Mouse (Mus musculus): ENCODE measurements around the gene Sod3. TPM values are rescaled to one million over a fixed set of nuclear protein-coding genes. Genes with fewer than 3 reads are reported as not detected.

Sod3 gene
- polyA plus RNA-seq, 1 experiment from 2014 or later: 0.38 TPM

DNA sequence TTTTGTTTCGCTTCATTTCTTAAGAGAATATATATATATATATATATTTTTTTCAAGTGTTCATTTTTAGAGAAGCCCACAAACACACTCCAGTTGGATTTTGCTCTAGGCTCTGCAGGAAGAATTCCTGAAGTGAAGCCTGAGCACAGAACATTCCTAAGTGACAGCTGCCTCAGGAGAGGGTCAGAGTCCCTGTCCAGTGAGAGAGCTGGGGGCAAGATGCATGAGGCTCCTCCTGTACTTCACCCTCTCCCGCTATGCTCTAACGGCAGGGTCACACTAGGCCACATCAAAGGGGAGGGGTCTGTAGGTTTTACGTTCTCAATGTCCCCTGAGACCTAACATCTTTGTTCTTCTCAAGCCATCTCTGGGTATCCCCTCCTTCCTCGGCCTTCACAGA lies 930 bp downstream of the Sod3 start:
- Histone ChIP-seq H3K4me2 (ENCODE audit: low read depth, low read length) (no peak overlapping the region), H3K27me3 (ENCODE audit: control insufficient read depth, insufficient read depth, low read length) (no peaks in the 10 kb centered on the region), H3K4me3 (ENCODE audit: low read depth, low read length) (no peak overlapping the region), H3K9ac (replicated peaks; ENCODE audit: low read length) (no peak overlapping the region), H3K9me3 (replicated peaks; ENCODE audit: control insufficient read depth, low read length) (no peaks in the 10 kb centered on the region), H3K27ac (replicated peaks; ENCODE audit: low read depth, low read length) (no peak overlapping the region), H3K4me1 (ENCODE audit: control insufficient read depth, insufficient read depth, low read length) (no peaks in the 10 kb centered on the region), H3K36me3 (replicated peaks; ENCODE audit: control insufficient read depth, insufficient read depth, low read depth, low read length) (no peaks in the 10 kb centered on the region)
- ATAC-seq (replicated peaks; ENCODE audit: insufficient number of reproducible peaks, low FRiP score, low TSS enrichment, low read depth) (no peak), DNase-seq (ENCODE audit: low spot score) (no peak)
- 41% methylated on average over 5 of the region's 5 CpGs for WGBS

DNA sequence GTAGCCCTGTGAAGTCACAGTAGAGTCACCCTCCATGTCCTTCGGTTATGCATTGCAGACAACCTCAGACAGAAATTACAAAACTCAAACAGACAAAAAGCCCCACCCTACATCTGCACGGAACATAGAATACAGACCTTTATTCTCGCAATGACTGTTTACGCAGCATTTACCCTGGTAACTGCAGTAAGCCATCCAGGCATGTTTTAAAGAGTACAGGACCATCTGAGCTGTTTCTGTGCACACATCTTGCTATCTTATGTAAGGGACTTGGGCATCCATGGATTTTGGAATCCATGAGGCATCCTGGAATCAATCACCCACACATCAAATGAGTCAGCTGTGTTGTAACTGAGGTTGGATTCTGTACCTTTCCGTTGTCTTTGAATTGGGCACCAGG lies 2.3 kb downstream of the Sod3 start:
- ATAC-seq (replicated peaks; ENCODE audit: insufficient number of reproducible peaks, low FRiP score, low TSS enrichment, low read depth): no peak
- Histone ChIP-seq H3K4me1 (ENCODE audit: control insufficient read depth, insufficient read depth, low read length) (no peaks in the 10 kb centered on the region), H3K9me3 (replicated peaks; ENCODE audit: control insufficient read depth, low read length) (no peaks in the 10 kb centered on the region), H3K27me3 (ENCODE audit: control insufficient read depth, insufficient read depth, low read length) (no peaks in the 10 kb centered on the region), H3K36me3 (replicated peaks; ENCODE audit: control insufficient read depth, insufficient read depth, low read depth, low read length) (no peaks in the 10 kb centered on the region), H3K4me3 (ENCODE audit: low read depth, low read length) (no peak overlapping the region), H3K9ac (replicated peaks; ENCODE audit: low read length) (no peak overlapping the region), H3K27ac (replicated peaks; ENCODE audit: low read depth, low read length) (no peak overlapping the region), H3K4me2 (ENCODE audit: low read depth, low read length) (no peak overlapping the region)
- no peak for DNase-seq (ENCODE audit: low spot score)
- 91% methylated on average over 5 of the region's 5 CpGs for WGBS

DNA sequence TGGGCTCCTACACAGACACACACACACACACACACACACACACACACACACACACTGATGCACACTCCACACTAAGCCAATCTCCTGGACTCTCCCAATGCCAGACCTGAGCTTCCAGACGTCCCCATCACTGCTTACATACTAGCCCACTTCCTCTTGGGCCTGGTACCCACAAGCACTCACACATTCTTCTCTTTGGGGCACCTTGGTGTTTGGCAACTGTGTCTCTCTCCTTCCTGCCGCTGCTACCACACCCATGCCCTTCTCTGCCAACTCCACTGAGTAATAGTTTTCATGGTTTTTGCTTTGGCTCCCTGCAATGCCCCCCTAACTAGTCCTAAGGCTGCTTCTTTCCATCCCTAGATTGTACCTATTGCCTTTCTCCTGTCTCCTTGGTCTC lies 3.1 kb downstream of the Sod3 start:
- Histone ChIP-seq H3K9me3 (replicated peaks; ENCODE audit: control insufficient read depth, low read length) (no peaks in the 10 kb centered on the region), H3K9ac (replicated peaks; ENCODE audit: low read length) (no peak overlapping the region), H3K4me2 (ENCODE audit: low read depth, low read length) (no peak overlapping the region), H3K27ac (replicated peaks; ENCODE audit: low read depth, low read length) (no peak overlapping the region), H3K27me3 (ENCODE audit: control insufficient read depth, insufficient read depth, low read length) (no peaks in the 10 kb centered on the region), H3K4me1 (ENCODE audit: control insufficient read depth, insufficient read depth, low read length) (no peaks in the 10 kb centered on the region), H3K4me3 (ENCODE audit: low read depth, low read length) (no peak overlapping the region), H3K36me3 (replicated peaks; ENCODE audit: control insufficient read depth, insufficient read depth, low read depth, low read length) (no peaks in the 10 kb centered on the region)
- no peak for ATAC-seq (replicated peaks; ENCODE audit: insufficient number of reproducible peaks, low FRiP score, low TSS enrichment, low read depth)
- DNase-seq (ENCODE audit: low spot score): no peak
- WGBS: 56% methylated on average over 2 of the region's 2 CpGs

DNA sequence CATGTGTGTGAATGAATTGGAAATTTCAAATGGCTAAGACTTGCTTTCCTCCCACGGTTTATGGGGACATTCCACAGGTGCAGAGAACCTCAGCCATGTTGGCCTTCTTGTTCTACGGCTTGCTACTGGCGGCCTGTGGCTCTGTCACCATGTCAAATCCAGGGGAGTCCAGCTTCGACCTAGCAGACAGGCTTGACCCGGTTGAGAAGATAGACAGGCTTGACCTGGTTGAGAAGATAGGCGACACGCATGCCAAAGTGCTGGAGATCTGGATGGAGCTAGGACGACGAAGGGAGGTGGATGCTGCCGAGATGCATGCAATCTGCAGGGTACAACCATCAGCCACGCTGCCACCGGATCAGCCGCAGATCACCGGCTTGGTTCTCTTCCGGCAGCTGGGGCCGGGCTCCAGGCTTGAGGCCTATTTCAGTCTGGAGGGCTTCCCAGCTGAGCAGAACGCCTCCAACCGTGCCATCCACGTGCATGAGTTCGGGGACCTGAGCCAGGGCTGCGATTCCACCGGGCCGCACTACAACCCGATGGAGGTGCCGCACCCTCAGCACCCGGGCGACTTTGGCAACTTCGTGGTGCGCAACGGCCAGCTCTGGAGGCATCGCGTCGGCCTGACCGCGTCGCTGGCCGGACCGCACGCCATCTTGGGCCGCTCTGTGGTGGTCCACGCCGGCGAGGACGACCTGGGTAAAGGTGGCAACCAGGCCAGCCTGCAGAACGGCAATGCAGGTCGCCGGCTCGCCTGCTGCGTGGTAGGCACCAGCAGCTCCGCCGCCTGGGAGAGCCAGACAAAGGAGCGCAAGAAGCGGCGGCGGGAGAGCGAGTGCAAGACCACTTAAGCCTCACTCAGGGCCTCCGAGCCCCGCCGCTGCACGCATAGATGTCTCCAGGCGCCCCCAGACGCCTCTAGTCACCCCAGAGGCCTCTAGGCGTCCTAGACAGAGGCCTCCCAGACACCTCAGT lies 4.6 kb downstream of the Sod3 start:
- peak; percentile 29; the same call in 1 of the 2 replicates for ATAC-seq (replicated peaks; ENCODE audit: insufficient number of reproducible peaks, low FRiP score, low TSS enrichment, low read depth)
- 48% methylated on average over 61 of the region's 63 CpGs for WGBS

DNA sequence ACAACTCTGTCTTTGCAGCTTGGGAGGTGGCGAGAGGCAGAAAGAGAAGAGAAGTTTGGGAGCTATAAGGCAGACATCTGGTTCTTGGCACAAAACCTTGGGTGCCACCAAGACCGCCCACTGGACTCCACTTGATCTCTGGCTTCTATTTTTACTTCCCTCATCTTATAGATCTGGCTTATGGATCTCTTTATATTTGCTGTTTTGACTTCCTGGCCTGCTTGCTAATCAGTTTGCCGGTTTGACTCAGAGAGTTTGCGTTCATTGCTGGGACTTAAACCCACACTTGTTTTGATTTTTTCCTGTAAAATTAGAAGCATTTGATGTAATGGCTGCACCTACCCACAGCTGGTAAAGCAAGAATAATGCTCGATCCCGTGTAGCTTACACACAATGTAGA lies 7.3 kb downstream of the Sod3 start:
- no peaks in the 10 kb centered on the region for H3K36me3 ChIP-seq (replicated peaks; ENCODE audit: control insufficient read depth, insufficient read depth, low read depth, low read length)
- H3K4me2 ChIP-seq (ENCODE audit: low read depth, low read length): no peak overlapping the region
- DNase-seq (ENCODE audit: low spot score) (no peak), ATAC-seq (replicated peaks; ENCODE audit: insufficient number of reproducible peaks, low FRiP score, low TSS enrichment, low read depth) (no peak)
- no peaks in the 10 kb centered on the region for H3K27me3 ChIP-seq (ENCODE audit: control insufficient read depth, insufficient read depth, low read length)
- no peaks in the 10 kb centered on the region for H3K9me3 ChIP-seq (replicated peaks; ENCODE audit: control insufficient read depth, low read length)
- 86% methylated on average over 6 of the region's 6 CpGs for WGBS
- no peaks in the 10 kb centered on the region for H3K4me1 ChIP-seq (ENCODE audit: control insufficient read depth, insufficient read depth, low read length)
- H3K27ac ChIP-seq (replicated peaks; ENCODE audit: low read depth, low read length): no peak overlapping the region
- H3K9ac ChIP-seq (replicated peaks; ENCODE audit: low read length): no peak overlapping the region
- H3K4me3 ChIP-seq (ENCODE audit: low read depth, low read length): no peak overlapping the region

More for the DNA sequence above, 4.6 kb downstream of the Sod3 start:
- no peaks in the 10 kb centered on the region for H3K36me3 ChIP-seq (replicated peaks; ENCODE audit: control insufficient read depth, insufficient read depth, low read depth, low read length)
- DNase-seq (ENCODE audit: low spot score): peak; percentile 21
- H3K4me1 ChIP-seq (ENCODE audit: control insufficient read depth, insufficient read depth, low read length): no peaks in the 10 kb centered on the region
- peak overlapping the region; percentile 8 for H3K4me2 ChIP-seq (ENCODE audit: low read depth, low read length)
- no peaks in the 10 kb centered on the region for H3K27me3 ChIP-seq (ENCODE audit: control insufficient read depth, insufficient read depth, low read length)
- H3K9me3 ChIP-seq (replicated peaks; ENCODE audit: control insufficient read depth, low read length): no peaks in the 10 kb centered on the region
- H3K27ac ChIP-seq (replicated peaks; ENCODE audit: low read depth, low read length): no peak overlapping the region
- H3K4me3 ChIP-seq (ENCODE audit: low read depth, low read length): peak overlapping the region; percentile 0; the same call in 1 of the 2 replicates
- H3K9ac ChIP-seq (replicated peaks; ENCODE audit: low read length): peak overlapping the region; percentile 64

DNA sequence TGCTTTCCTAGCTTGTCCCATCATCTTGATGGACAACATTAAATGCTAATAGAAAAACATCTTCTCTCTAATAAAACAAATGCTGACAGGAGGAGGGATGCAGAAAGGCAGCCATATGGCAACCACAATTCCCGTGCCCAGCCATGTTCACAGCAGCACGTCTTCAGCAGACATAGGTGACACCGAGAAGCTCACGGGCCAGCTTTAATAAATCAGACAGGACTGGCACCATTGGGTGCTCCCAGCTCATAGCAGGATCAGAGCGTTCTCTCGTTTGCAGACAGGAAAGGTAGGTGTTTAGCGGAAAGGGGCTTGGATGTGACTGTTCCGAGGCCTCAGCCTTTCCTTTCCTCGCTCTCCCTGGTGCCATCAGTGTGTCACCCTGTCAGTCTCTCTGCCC lies 12.3 kb downstream of the Sod3 start:
- no peak overlapping the region for H3K4me3 ChIP-seq (ENCODE audit: low read depth, low read length)
- no peak for DNase-seq (ENCODE audit: low spot score)
- no peaks in the 10 kb centered on the region for H3K9me3 ChIP-seq (replicated peaks; ENCODE audit: control insufficient read depth, low read length)
- no peaks in the 10 kb centered on the region for H3K4me1 ChIP-seq (ENCODE audit: control insufficient read depth, insufficient read depth, low read length)
- 84% methylated on average over 9 of the region's 9 CpGs for WGBS
- no peaks in the 10 kb centered on the region for H3K36me3 ChIP-seq (replicated peaks; ENCODE audit: control insufficient read depth, insufficient read depth, low read depth, low read length)
- H3K9ac ChIP-seq (replicated peaks; ENCODE audit: low read length): no peak overlapping the region
- H3K4me2 ChIP-seq (ENCODE audit: low read depth, low read length): no peak overlapping the region
- no peak overlapping the region for H3K27ac ChIP-seq (replicated peaks; ENCODE audit: low read depth, low read length)
- H3K27me3 ChIP-seq (ENCODE audit: control insufficient read depth, insufficient read depth, low read length): no peaks in the 10 kb centered on the region
- ATAC-seq (replicated peaks; ENCODE audit: insufficient number of reproducible peaks, low FRiP score, low TSS enrichment, low read depth): no peak

DNA sequence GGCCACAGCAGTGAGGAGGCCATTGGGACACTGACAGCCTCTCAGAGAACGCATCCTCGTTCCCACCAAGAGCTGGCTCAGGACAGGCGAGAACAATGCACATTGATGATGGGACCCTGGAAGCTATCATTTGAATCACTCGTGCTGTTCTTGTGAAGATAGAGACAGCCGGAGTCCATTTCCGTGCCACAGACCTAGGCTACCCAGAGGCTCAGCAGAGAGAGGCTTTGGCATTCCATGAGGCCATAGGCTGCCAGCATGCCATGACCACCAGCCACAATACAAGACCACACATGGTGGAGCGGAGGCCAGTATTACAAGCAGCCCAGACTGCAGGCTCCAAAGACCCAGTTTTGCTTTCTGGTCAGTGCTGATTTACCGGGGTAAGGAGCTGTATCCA lies 19.2 kb downstream of the Sod3 start:
- H3K4me2 ChIP-seq (ENCODE audit: low read depth, low read length): no peak overlapping the region
- DNase-seq (ENCODE audit: low spot score) (no peak), ATAC-seq (replicated peaks; ENCODE audit: insufficient number of reproducible peaks, low FRiP score, low TSS enrichment, low read depth) (no peak)
- H3K27me3 ChIP-seq (ENCODE audit: control insufficient read depth, insufficient read depth, low read length): no peaks in the 10 kb centered on the region
- no peak overlapping the region for H3K27ac ChIP-seq (replicated peaks; ENCODE audit: low read depth, low read length)
- H3K9me3 ChIP-seq (replicated peaks; ENCODE audit: control insufficient read depth, low read length): no peaks in the 10 kb centered on the region
- H3K9ac ChIP-seq (replicated peaks; ENCODE audit: low read length): no peak overlapping the region
- H3K4me3 ChIP-seq (ENCODE audit: low read depth, low read length): no peak overlapping the region
- no peaks in the 10 kb centered on the region for H3K4me1 ChIP-seq (ENCODE audit: control insufficient read depth, insufficient read depth, low read length)
- WGBS: 80% methylated on average over 8 of the region's 8 CpGs
- no peaks in the 10 kb centered on the region for H3K36me3 ChIP-seq (replicated peaks; ENCODE audit: control insufficient read depth, insufficient read depth, low read depth, low read length)

DNA sequence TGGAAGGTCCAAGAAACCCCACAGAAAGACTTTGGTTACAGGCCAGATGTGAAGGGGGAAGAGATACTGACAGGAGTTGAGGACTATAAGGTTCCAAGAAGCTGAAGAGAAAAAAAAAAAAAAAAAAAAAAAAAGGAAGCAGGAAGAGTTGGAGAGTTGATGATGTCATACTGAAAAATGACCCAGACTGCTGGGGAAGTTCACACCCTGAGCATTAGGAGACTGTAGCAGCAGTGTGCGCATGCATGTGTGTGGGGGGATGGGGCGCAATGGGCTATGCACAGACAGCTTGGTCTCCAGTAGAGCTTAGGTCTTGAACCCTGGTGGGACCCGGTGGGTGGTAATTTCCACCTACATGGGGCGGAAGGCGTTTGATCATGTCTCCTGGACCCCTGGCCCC lies 20.2 kb downstream of the Sod3 start:
- no peaks in the 10 kb centered on the region for H3K36me3 ChIP-seq (replicated peaks; ENCODE audit: control insufficient read depth, insufficient read depth, low read depth, low read length)
- ATAC-seq (replicated peaks; ENCODE audit: insufficient number of reproducible peaks, low FRiP score, low TSS enrichment, low read depth) (no peak), DNase-seq (ENCODE audit: low spot score) (no peak)
- H3K27ac ChIP-seq (replicated peaks; ENCODE audit: low read depth, low read length): no peak overlapping the region
- H3K27me3 ChIP-seq (ENCODE audit: control insufficient read depth, insufficient read depth, low read length): no peaks in the 10 kb centered on the region
- no peak overlapping the region for H3K9ac ChIP-seq (replicated peaks; ENCODE audit: low read length)
- no peaks in the 10 kb centered on the region for H3K9me3 ChIP-seq (replicated peaks; ENCODE audit: control insufficient read depth, low read length)
- H3K4me1 ChIP-seq (ENCODE audit: control insufficient read depth, insufficient read depth, low read length): no peaks in the 10 kb centered on the region
- H3K4me2 ChIP-seq (ENCODE audit: low read depth, low read length): no peak overlapping the region
- 78% methylated on average over 5 of the region's 5 CpGs for WGBS
- no peak overlapping the region for H3K4me3 ChIP-seq (ENCODE audit: low read depth, low read length)

Measured in embryonic facial prominence, embryonic 11.5 days (tissue).